Mouse (Mus musculus) forebrain, embryonic 12.5 days (tissue): ENCODE results near the gene Bgn. TPM values are rescaled to one million over a fixed set of nuclear protein-coding genes. Genes with fewer than 3 reads are reported as not detected.
"Not testable (repeated sequence)": the region's sequence is repeated elsewhere in the genome, so short reads cannot be mapped to it uniquely, and the experiment has no call there.

Experiments
- ATAC-seq: fragments of 200-750 bp; cut with Nextera tagmentation; 2 replicates; pipeline ENCODE4 v1.8.0; 2017; ENCODE audit warnings: moderate TSS enrichment; ENCODE audit not compliant: low FRiP score
- H3K27ac ChIP-seq: fragments of 300-500 bp; sonication (generic); 2 replicates; pipeline ENCODE4 v1.5.1; 2016; ENCODE audit warnings: mild to moderate bottlenecking
- H3K27me3 ChIP-seq: fragments of 300-500 bp; sonication (generic); 2 replicates; pipeline ENCODE4 v1.6.1; 2016; ENCODE audit warnings: mild to moderate bottlenecking
- H3K36me3 ChIP-seq: fragments of 300-500 bp; sonication (generic); replicated peaks from 2 replicates; pipeline ENCODE4 v1.6.1; 2016; ENCODE audit warnings: mild to moderate bottlenecking
- H3K4me1 ChIP-seq: fragments of 300-500 bp; sonication (generic); 2 replicates; pipeline ENCODE4 v1.6.1; 2016
- H3K4me2 ChIP-seq: fragments of 300-500 bp; sonication (generic); 2 replicates; pipeline ENCODE4 v1.6.1; 2016; ENCODE audit warnings: mild to moderate bottlenecking, moderate library complexity
- H3K4me3 ChIP-seq: fragments of 300-500 bp; sonication (generic); replicated peaks from 2 replicates; pipeline ENCODE4 v1.5.1; 2016; ENCODE audit warnings: mild to moderate bottlenecking
- H3K9ac ChIP-seq: fragments of 300-500 bp; sonication (generic); 2 replicates; pipeline ENCODE4 v1.6.1; 2016; ENCODE audit warnings: mild to moderate bottlenecking
- H3K9me3 ChIP-seq: fragments of 300-500 bp; sonication (generic); 2 replicates; pipeline ENCODE4 v1.6.1; 2016
- WGBS: fragments of 180-500 bp; shearing (Covaris S2); methylation state at CpG from one replicate; pipeline ENCODE4 v1.1.7; 2016; 5-methylcytosine and 5-hydroxymethylcytosine counted together
- polyA plus RNA-seq: library from polyadenylated mRNA; unstranded; fragments of >200 nt; fragmentation: Nextera tagmentation; extraction: Ambion mirVana; gene quantifications from 2 replicates; pipeline ENCODE4 v1.2.1, GENCODE M21; 2016

Gene Bgn
- polyA plus RNA-seq, 1 experiment from 2014 or later = 21.4 TPM

DNA sequence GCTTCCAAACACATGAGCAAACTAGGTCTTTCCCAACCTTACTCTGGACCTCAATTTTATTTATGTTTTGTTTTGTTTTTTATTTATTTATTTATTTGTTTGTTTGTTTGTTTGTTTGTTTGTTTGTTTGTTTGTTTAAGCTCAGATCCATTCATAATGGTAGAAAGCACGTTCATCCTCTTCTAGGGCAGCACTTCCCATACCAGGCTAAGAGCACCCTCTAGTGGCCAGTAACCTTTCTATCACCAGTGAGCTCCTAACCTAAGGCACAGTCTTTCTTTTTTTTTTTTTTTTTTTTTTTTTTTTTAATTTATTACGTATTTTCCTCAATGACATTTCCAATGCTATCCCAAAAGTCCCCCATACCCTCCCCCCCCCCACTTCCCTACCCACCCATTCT lies 10.2 kb downstream of the Bgn start:
- not testable (repeated sequence) for H3K9ac ChIP-seq, H3K4me3 ChIP-seq, H3K36me3 ChIP-seq, H3K9me3 ChIP-seq, H3K27ac ChIP-seq, H3K4me1 ChIP-seq, H3K4me2 ChIP-seq
- peaks cover 11% of the 10 kb centered on the region for H3K27me3 ChIP-seq
- 19% methylated on average over 1 of the region's 2 CpGs for WGBS
- ATAC-seq = peak; percentile 65; the same call in 1 of the 2 replicates

DNA sequence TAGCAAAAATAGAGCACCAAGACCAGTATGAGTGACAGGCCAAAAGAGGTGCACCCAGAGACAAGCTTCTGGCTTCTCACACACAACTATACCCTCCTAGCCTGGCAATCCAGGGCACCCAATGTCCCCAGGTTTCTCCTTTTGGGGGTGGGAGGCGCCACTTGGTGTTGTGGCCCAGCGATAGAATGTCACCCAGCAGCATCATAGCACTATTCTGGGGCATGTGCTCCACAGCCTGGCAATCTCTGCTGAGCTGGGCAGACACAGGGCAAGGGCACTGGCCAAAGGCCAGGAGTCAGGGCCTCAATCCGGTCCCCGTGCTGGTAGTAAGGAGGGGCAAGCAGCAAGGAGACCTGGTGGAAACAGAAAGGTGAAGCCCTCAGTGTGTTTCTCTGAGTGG lies 13.3 kb downstream of the Bgn start:
- Histone ChIP-seq H3K36me3 (no peaks in the 10 kb centered on the region), H3K9ac (no peak overlapping the region), H3K9me3 (no peaks in the 10 kb centered on the region), H3K27ac (no peak overlapping the region), H3K4me1 (no peaks in the 10 kb centered on the region), H3K27me3 (peaks cover 18% of the 10 kb centered on the region; the same call in 1 of the 2 replicates), H3K4me2 (no peak overlapping the region), H3K4me3 (no peak overlapping the region)
- WGBS = 90% methylated on average over 4 of the region's 4 CpGs
- ATAC-seq = no peak

- peaks cover 42% of the 10 kb centered on the region for H3K27me3 ChIP-seq
- no peaks in the 10 kb centered on the region for H3K9me3 ChIP-seq
- WGBS = 84% methylated on average over 5 of the region's 5 CpGs
- no peaks in the 10 kb centered on the region for H3K36me3 ChIP-seq
- no peak for ATAC-seq
- no peaks in the 10 kb centered on the region for H3K4me1 ChIP-seq
- no peak overlapping the region for H3K4me2 ChIP-seq
- H3K27ac ChIP-seq = no peak overlapping the region
- H3K4me3 ChIP-seq = no peak overlapping the region
- no peak overlapping the region for H3K9ac ChIP-seq
Observed at GRCm38 (mm10) chrX:73505130-73505735, 21.8 kb downstream of the Bgn start.

- no peak overlapping the region for H3K9ac ChIP-seq
- no peak overlapping the region for H3K4me3 ChIP-seq
- ATAC-seq = no peak
- no peaks in the 10 kb centered on the region for H3K9me3 ChIP-seq
- peaks cover 36% of the 10 kb centered on the region for H3K27me3 ChIP-seq
- no peak overlapping the region for H3K4me2 ChIP-seq
- WGBS = 84% methylated on average over 4 of the region's 4 CpGs
- no peaks in the 10 kb centered on the region for H3K36me3 ChIP-seq
- H3K27ac ChIP-seq = no peak overlapping the region
- H3K4me1 ChIP-seq = no peaks in the 10 kb centered on the region
Observed at GRCm38 (mm10) chrX:73506577-73506976, 23.2 kb downstream of the Bgn start.

GRCm38 (mm10) chrX:73509209-73509608 lies 25.8 kb downstream of the Bgn start:
- Histone ChIP-seq H3K4me3 (no peak overlapping the region), H3K4me1 (no peaks in the 10 kb centered on the region), H3K27ac (no peak overlapping the region), H3K27me3 (peaks cover 10% of the 10 kb centered on the region), H3K9ac (no peak overlapping the region), H3K36me3 (no peaks in the 10 kb centered on the region), H3K9me3 (no peaks in the 10 kb centered on the region), H3K4me2 (no peak overlapping the region)
- no peak for ATAC-seq
- WGBS = 86% methylated on average over 3 of the region's 3 CpGs

- 0 out of 2 replicates have a peak, but pooled peaks cover 3% of the 10 kb centered on the region for H3K27me3 ChIP-seq
- H3K9ac ChIP-seq = no peak overlapping the region
- H3K36me3 ChIP-seq = no peaks in the 10 kb centered on the region
- H3K4me1 ChIP-seq = no peaks in the 10 kb centered on the region
- 35% methylated on average over 3 of the region's 3 CpGs for WGBS
- no peak for ATAC-seq
- no peak overlapping the region for H3K4me2 ChIP-seq
- no peaks in the 10 kb centered on the region for H3K9me3 ChIP-seq
- no peak overlapping the region for H3K27ac ChIP-seq
- H3K4me3 ChIP-seq = no peak overlapping the region
Observed at GRCm38 (mm10) chrX:73512904-73513303, 29.5 kb downstream of the Bgn start.

DNA sequence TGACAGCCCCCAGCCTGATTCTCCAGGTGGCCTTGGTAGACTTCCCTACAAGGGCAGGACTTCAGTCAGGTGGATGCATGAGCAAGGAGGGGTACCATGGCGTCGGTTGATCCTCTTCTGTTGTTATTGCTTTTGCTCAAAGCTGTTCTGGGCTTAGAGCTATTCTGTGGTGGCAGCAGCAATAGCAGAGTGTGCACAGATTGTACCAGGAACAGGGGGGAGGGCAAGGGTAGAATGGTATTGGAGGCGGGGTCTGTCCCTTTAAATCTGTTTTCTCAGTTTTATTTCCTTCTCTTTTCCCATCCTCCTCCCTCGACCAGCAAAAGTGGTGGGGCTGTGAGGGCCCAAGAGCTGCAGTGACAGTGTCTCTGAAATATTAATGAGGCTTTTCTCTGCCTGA lies 33.2 kb downstream of the Bgn start:
- Histone ChIP-seq H3K9ac (no peak overlapping the region), H3K4me1 (no peaks in the 10 kb centered on the region), H3K4me3 (no peak overlapping the region), H3K27me3 (peaks cover 3% of the 10 kb centered on the region; the same call in 1 of the 2 replicates), H3K27ac (no peak overlapping the region), H3K4me2 (no peak overlapping the region), H3K36me3 (no peaks in the 10 kb centered on the region), H3K9me3 (no peaks in the 10 kb centered on the region)
- no peak for ATAC-seq
- WGBS = 65% methylated on average over 4 of the region's 4 CpGs

GRCm38 (mm10) chrX:73517060-73517600 lies 33.7 kb downstream of the Bgn start:
- peaks cover 3% of the 10 kb centered on the region; the same call in 1 of the 2 replicates for H3K27me3 ChIP-seq
- no peak overlapping the region for H3K27ac ChIP-seq
- no peaks in the 10 kb centered on the region for H3K4me1 ChIP-seq
- no peaks in the 10 kb centered on the region for H3K9me3 ChIP-seq
- no peak overlapping the region for H3K4me3 ChIP-seq
- ATAC-seq = no peak
- H3K9ac ChIP-seq = no peak overlapping the region
- no peaks in the 10 kb centered on the region for H3K36me3 ChIP-seq
- no peak overlapping the region for H3K4me2 ChIP-seq

GRCm38 (mm10) chrX:73520692-73521091 lies 37.3 kb downstream of the Bgn start:
- WGBS = 80% methylated on average over 3 of the region's 3 CpGs
- H3K27ac ChIP-seq = no peak overlapping the region
- H3K4me3 ChIP-seq = no peak overlapping the region
- no peak overlapping the region for H3K9ac ChIP-seq
- H3K4me2 ChIP-seq = no peak overlapping the region
- H3K36me3 ChIP-seq = no peaks in the 10 kb centered on the region
- H3K9me3 ChIP-seq = no peaks in the 10 kb centered on the region
- ATAC-seq = no peak
- H3K27me3 ChIP-seq = peaks cover 1% of the 10 kb centered on the region; the same call in 1 of the 2 replicates
- H3K4me1 ChIP-seq = no peaks in the 10 kb centered on the region

DNA sequence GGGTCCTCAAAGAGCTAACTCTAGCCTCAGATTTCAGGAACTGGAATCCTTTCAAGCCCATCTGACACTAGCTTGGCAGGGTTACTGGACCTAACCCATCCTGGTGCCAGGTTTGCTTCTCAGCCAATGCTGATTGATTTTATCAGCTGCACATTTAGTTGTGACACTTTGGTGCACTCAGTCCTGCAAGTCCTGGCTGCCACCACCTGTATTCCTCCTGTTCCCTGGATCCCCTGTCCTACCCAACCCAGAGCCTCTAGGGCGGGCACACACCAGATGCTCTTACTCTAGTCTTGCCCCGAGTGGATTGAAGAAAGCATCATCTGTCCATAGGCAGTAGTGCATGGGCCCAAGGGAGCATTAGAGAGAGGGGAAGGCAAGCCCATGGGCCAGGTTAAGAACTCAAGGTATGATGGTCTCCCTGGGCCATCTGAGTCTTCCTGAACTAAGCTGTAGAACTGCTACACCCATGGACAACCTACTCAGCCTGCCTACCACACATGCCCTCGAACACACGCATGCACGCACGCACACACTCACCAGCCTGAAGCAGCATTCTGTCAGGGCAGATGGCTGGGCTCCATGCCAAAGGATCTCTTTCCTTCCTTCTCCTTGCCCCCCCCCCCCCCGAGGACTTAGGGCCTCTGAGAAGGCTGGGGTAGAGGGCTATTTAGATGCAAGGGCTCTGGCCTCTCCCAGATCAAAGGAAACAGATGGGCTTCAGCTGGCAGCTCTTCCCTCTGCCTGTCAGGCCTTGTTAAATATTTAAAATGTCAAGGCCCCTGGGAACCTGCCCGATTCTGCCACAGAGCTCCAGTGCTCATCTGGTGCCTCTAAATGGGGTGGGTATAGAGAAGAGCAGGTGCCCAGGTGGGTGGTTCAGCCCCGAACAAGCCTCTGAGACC lies 41.2 kb downstream of the Bgn start:
- ATAC-seq = peak; percentile 69; the same call in 1 of the 2 replicates
- no peak overlapping the region for H3K4me3 ChIP-seq
- H3K27ac ChIP-seq = no peak overlapping the region
- H3K9me3 ChIP-seq = no peaks in the 10 kb centered on the region
- no peak overlapping the region for H3K9ac ChIP-seq
- no peak overlapping the region for H3K4me2 ChIP-seq
- H3K36me3 ChIP-seq = no peaks in the 10 kb centered on the region
- no peaks in the 10 kb centered on the region for H3K4me1 ChIP-seq
- WGBS = 64% methylated on average over 9 of the region's 9 CpGs
- no peaks in the 10 kb centered on the region for H3K27me3 ChIP-seq

DNA sequence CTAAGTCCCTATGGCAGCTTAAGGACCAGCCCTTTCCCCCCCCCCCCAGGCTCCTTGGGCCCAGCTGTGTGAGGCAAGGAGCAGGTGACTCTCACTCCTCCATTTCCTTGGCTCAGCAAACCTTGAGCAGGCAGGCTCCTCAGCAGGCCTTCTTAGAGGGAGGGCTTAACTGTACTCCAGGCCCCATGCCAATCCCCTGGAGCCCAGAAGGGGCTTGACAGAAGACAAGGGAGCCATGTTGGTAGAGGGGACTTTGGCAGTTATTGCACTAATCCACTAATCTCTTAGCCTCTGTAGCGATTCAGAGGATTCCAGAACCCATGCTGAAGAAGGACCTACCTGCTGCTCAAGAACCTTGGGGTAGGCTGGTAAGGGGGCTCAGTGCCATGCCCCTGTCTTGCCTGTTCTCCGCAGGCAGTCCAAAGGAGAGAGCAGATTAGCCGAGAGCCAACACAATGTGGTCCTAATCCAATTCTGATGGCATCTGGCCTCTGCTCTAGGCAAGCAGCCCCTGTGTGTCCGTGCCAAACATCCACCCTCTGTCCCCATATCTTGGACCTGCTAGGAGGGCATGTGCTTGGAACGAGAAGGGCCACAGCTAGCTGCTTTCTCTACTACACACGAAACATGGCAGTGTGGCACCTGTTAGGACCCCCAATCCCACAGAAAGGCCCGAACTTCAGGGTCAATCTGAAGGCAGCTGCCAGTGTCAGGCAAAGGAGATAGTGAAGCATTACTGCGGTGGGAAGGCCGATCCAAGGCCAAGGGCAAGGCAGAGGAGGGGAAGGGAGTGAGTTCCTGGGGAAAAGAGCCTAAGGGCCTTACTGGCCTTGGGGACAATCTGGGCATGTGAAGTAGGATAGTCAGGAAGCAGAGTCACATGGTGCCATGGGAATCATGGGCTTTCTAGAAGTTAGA lies 42.1 kb downstream of the Bgn start:
- 78% methylated on average over 9 of the region's 9 CpGs for WGBS
- Histone ChIP-seq H3K4me1 (no peaks in the 10 kb centered on the region), H3K9me3 (no peaks in the 10 kb centered on the region), H3K27ac (no peak overlapping the region), H3K4me2 (no peak overlapping the region), H3K4me3 (no peak overlapping the region), H3K9ac (no peak overlapping the region), H3K36me3 (no peaks in the 10 kb centered on the region), H3K27me3 (no peaks in the 10 kb centered on the region)
- ATAC-seq = no peak

- Histone ChIP-seq H3K27ac (no peak overlapping the region), H3K36me3 (no peaks in the 10 kb centered on the region), H3K9ac (no peak overlapping the region), H3K4me1 (no peaks in the 10 kb centered on the region), H3K4me2 (no peak overlapping the region), H3K9me3 (no peaks in the 10 kb centered on the region), H3K4me3 (no peak overlapping the region), H3K27me3 (no peaks in the 10 kb centered on the region)
- no peak for ATAC-seq
- WGBS = 72% methylated on average over 3 of the region's 3 CpGs
Observed at GRCm38 (mm10) chrX:73526410-73526887, 43.0 kb downstream of the Bgn start.
